In genomic region chr14:57619487-57619886, GRCm38 (mm10) we compare ENCODE assay signal across 9 mouse cellular contexts. TPM values are rescaled to one million over a fixed set of nuclear protein-coding genes. Genes with fewer than 3 reads are reported as not detected.
DNase-seq lines count a peak whose midpoint lies in the region; ATAC-seq and TF ChIP-seq lines count a peak whose summit lies in the region.
"Had no signal": no experiment of that assay in that cellular context is flagged by ENCODE, and none has a peak within 500 bp of the region (broad histone marks: within the 10 kb centered on the region; RNA-seq: fewer than 3 reads in every experiment).

No protein-coding gene starts in this region.

- peak; percentile 34; the same call in 1 of the 2 replicates for TF ChIP-seq CTCF in E14TG2a.4 (conservative IDR thresholded peaks at IDR 0.05; ENCODE audit: low read length)

- H3K27ac ChIP-seq in hindbrain, embryonic 14.5 days = no peak overlapping the region
- H3K27ac ChIP-seq in hindbrain, embryonic 12.5 days = no peak overlapping the region

- no peak for ATAC-seq in hindbrain, embryonic 14.5 days (ENCODE audit: low FRiP score)
- no peak for ATAC-seq in hindbrain, embryonic 12.5 days (ENCODE audit: low FRiP score)

- no peaks in the 10 kb centered on the region for H3K9me3 ChIP-seq in hindbrain, embryonic 14.5 days (ENCODE audit: control insufficient read depth, low read length)
- no peaks in the 10 kb centered on the region for H3K9me3 ChIP-seq in hindbrain, embryonic 12.5 days (replicated peaks)
- no peaks in the 10 kb centered on the region for H3K9me3 ChIP-seq in E14TG2a.4 (ENCODE audit: low read length)

- DNase-seq in hindbrain, embryonic 14.5 days (ENCODE audit: low spot score) = peak; percentile 60
- peak; percentile 88 for DNase-seq in 416B (ENCODE audit: low read depth)
- DNase-seq in embryo, embryonic 11.5 days (ENCODE audit: low read depth, low spot score) = peak; percentile 41
- DNase-seq in kidney, postnatal 14 days = peak; percentile 51
- peak; percentile 67 for DNase-seq in mesoderm, embryonic 11.5 days (ENCODE audit: low read depth, low spot score)
- DNase-seq in thymus, postnatal 4 days = no peak

- H3K36me3 ChIP-seq in hindbrain, embryonic 14.5 days (replicated peaks; ENCODE audit: control insufficient read depth, insufficient read depth) = peaks cover 14% of the 10 kb centered on the region
- H3K36me3 ChIP-seq in hindbrain, embryonic 12.5 days = no peaks in the 10 kb centered on the region; the same call in 1 of the 2 replicates
- H3K36me3 ChIP-seq in E14TG2a.4 (ENCODE audit: insufficient read depth, low read length) = peaks cover 80% of the 10 kb centered on the region

- no peak overlapping the region for H3K4me3 ChIP-seq in hindbrain, embryonic 14.5 days (replicated peaks; ENCODE audit: low read length)
- H3K4me3 ChIP-seq in hindbrain, embryonic 12.5 days = no peak overlapping the region
- H3K4me3 ChIP-seq in E14TG2a.4 (replicated peaks; ENCODE audit: low read length) = no peak overlapping the region
- H3K4me3 ChIP-seq: erythroblast, embryonic 14.5 days had no signal

- WGBS in hindbrain, embryonic 14.5 days = 56% methylated on average over 2 of the region's 2 CpGs
- 53% methylated on average over 2 of the region's 2 CpGs for WGBS in hindbrain, embryonic 12.5 days

- no peaks in the 10 kb centered on the region for H3K27me3 ChIP-seq in hindbrain, embryonic 14.5 days (ENCODE audit: control insufficient read depth, insufficient read depth, low read length)
- H3K27me3 ChIP-seq in hindbrain, embryonic 12.5 days = no peaks in the 10 kb centered on the region
- no peaks in the 10 kb centered on the region for H3K27me3 ChIP-seq in E14TG2a.4 (ENCODE audit: insufficient read depth, low read length)

- no peak overlapping the region for H3K4me2 ChIP-seq in hindbrain, embryonic 14.5 days (replicated peaks)
- H3K4me2 ChIP-seq in hindbrain, embryonic 12.5 days (replicated peaks) = no peak overlapping the region

- H3K4me1 ChIP-seq in hindbrain, embryonic 14.5 days (replicated peaks; ENCODE audit: control insufficient read depth, insufficient read depth, low read length) = no peaks in the 10 kb centered on the region; the same call in 1 of the 2 replicates
- H3K4me1 ChIP-seq in hindbrain, embryonic 12.5 days = no peaks in the 10 kb centered on the region
- peaks cover 44% of the 10 kb centered on the region for H3K4me1 ChIP-seq in E14TG2a.4 (replicated peaks; ENCODE audit: low read depth, low read length)

- H3K9ac ChIP-seq in hindbrain, embryonic 14.5 days = no peak overlapping the region
- H3K9ac ChIP-seq in hindbrain, embryonic 12.5 days = no peak overlapping the region

RNA-seq across cellular contexts. Expression of gene Xpo4, which starts 45.7 kb away (rescaled TPM):
- polyA plus RNA-seq in hindbrain, embryonic 14.5 days (2014; fragmentation: Nextera tagmentation; extraction: Ambion mirVana) = 15.5 and 15.9 TPM in 2 replicates
- 24.4 and 24.8 TPM in 2 replicates for polyA plus RNA-seq in hindbrain, embryonic 12.5 days (2016; fragmentation: Nextera tagmentation; extraction: Ambion mirVana)

RNA-seq across cellular contexts. Expression of gene Eef1akmt1, which starts 48.1 kb away (rescaled TPM):
- 103 and 109 TPM in 2 replicates for polyA plus RNA-seq in hindbrain, embryonic 14.5 days (2014; fragmentation: Nextera tagmentation; extraction: Ambion mirVana)
- 65.6 and 80.2 TPM in 2 replicates for polyA plus RNA-seq in hindbrain, embryonic 12.5 days (2016; fragmentation: Nextera tagmentation; extraction: Ambion mirVana)
